Mouse (Mus musculus) forebrain, embryonic 15.5 days (tissue): ENCODE results near the gene Icmt. TPM values are rescaled to one million over a fixed set of nuclear protein-coding genes. Genes with fewer than 3 reads are reported as not detected.

ENCODE experiments used
- ATAC-seq: fragments of 200-750 bp; cut with Nextera tagmentation; replicated peaks from 2 replicates; pipeline ENCODE4 v1.8.0; 2017; ENCODE audit warnings: mild to moderate bottlenecking, moderate TSS enrichment, moderate library complexity
- H3K27ac ChIP-seq: fragments of 300-500 bp; sonication (generic); replicated peaks from 2 replicates; pipeline ENCODE4 v1.5.1; 2015; ENCODE audit warnings: mild to moderate bottlenecking, inconsistent platforms
- H3K27me3 ChIP-seq: fragments of 300-500 bp; sonication (generic); 2 replicates; pipeline ENCODE4 v1.6.1; 2015; ENCODE audit warnings: inconsistent platforms
- H3K36me3 ChIP-seq: fragments of 300-500 bp; sonication (generic); 2 replicates; pipeline ENCODE4 v1.6.1; 2015; ENCODE audit warnings: mild to moderate bottlenecking, inconsistent platforms
- H3K4me1 ChIP-seq: fragments of 300-500 bp; sonication (generic); 2 replicates; pipeline ENCODE4 v1.6.1; 2015; ENCODE audit warnings: inconsistent platforms
- H3K4me2 ChIP-seq: fragments of 300-500 bp; sonication (generic); replicated peaks from 2 replicates; pipeline ENCODE4 v1.6.1; 2015; ENCODE audit warnings: mild to moderate bottlenecking, inconsistent platforms
- H3K4me3 ChIP-seq: fragments of 300-500 bp; sonication (generic); 2 replicates; pipeline ENCODE4 v1.5.1; 2015; ENCODE audit warnings: mild to moderate bottlenecking, inconsistent platforms
- H3K9ac ChIP-seq: fragments of 300-500 bp; sonication (generic); replicated peaks from 2 replicates; pipeline ENCODE4 v1.6.1; 2015; ENCODE audit warnings: mild to moderate bottlenecking, inconsistent platforms
- H3K9me3 ChIP-seq: fragments of 300-500 bp; sonication (generic); 2 replicates; pipeline ENCODE4 v1.6.1; 2016; ENCODE audit warnings: inconsistent platforms
- WGBS: fragments of 180-500 bp; shearing (Covaris S2); methylation state at CpG from one replicate; pipeline ENCODE4 v1.1.7; 2015; ENCODE audit warnings: mixed read lengths; 5-methylcytosine and 5-hydroxymethylcytosine counted together
- polyA plus RNA-seq: library from polyadenylated mRNA; unstranded; fragments of >200 nt; fragmentation: Nextera tagmentation; extraction: Ambion mirVana; gene quantifications from 2 replicates; pipeline ENCODE4 v1.2.1, GENCODE M21; 2015

Gene Icmt
- polyA plus RNA-seq, 1 experiment from 2014 or later: 18.6 TPM

DNA sequence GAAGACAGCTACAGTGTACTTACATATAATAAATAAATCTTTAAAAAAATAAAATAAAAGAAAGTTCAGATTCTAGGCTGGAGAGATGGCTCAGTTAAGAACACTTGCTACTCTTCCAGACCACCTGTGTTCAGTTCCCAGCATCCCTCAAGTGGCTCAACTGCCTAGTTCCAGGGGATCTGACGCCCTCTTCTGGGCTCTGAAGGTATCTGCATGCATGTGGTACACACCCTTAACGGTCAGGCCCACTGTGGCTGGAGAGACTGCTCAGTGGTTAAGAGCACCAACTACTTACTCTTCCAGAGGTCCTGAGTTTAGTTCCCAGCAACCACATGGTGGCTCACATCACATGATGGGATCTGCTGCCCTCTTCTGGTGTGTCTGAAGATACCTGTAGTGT, 19.1 kb upstream of the Icmt start:
- H3K4me3 ChIP-seq: no peak overlapping the region
- no peak for ATAC-seq
- 71% methylated on average over 2 of the region's 2 CpGs for WGBS
- H3K9me3 ChIP-seq: no peaks in the 10 kb centered on the region
- H3K27ac ChIP-seq: no peak overlapping the region
- H3K4me2 ChIP-seq: no peak overlapping the region
- H3K27me3 ChIP-seq: peaks cover 53% of the 10 kb centered on the region
- H3K4me1 ChIP-seq: peaks cover 22% of the 10 kb centered on the region
- H3K9ac ChIP-seq: no peak overlapping the region
- no peaks in the 10 kb centered on the region for H3K36me3 ChIP-seq

DNA sequence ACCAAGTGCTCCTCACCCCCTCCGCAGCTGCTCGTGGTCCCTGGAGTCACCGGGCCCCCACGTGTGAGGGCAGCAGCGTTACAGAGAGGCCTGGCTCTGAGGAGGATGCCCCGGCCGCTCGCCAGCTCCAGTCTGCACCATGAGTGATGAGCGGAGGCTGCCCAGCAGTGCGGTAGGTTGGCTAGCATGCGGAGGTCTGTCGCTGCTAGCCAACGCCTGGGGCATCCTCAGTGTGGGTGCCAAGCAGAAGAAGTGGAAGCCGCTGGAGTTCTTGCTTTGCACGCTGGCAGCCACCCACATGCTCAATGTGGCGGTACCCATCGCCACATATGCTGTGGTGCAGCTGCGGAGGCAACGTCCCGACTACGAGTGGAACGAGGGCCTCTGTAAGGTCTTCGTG, 18.0 kb upstream of the Icmt start:
- WGBS: 82% methylated on average over 23 of the region's 23 CpGs
- no peak for ATAC-seq
- no peaks in the 10 kb centered on the region for H3K36me3 ChIP-seq
- H3K4me1 ChIP-seq: peaks cover 23% of the 10 kb centered on the region
- no peak overlapping the region for H3K4me2 ChIP-seq
- H3K27me3 ChIP-seq: peaks cover 62% of the 10 kb centered on the region
- H3K27ac ChIP-seq: no peak overlapping the region
- no peak overlapping the region for H3K9ac ChIP-seq
- H3K4me3 ChIP-seq: no peak overlapping the region
- no peaks in the 10 kb centered on the region for H3K9me3 ChIP-seq

DNA sequence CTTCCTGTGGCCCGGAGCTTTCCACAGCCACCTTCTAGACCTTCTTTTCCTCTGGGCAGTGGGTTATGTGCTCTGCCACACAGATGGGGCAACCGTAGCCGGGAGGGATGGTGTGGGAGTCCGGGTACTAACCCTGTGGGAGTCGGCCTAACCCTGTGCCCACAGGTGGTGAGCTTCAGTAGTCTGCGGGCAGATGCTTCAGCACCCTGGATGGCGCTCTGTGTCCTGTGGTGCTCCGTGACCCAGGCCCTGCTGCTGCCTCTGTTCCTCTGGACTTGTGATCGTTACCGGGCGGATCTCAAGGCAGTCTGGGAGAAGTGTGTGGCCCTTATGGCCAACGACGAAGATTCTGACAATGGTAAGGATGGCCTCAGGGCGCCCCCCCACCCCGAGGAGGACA, 15.4 kb upstream of the Icmt start:
- no peak overlapping the region for H3K4me3 ChIP-seq
- H3K4me1 ChIP-seq: peaks cover 18% of the 10 kb centered on the region
- no peaks in the 10 kb centered on the region for H3K9me3 ChIP-seq
- no peak overlapping the region for H3K27ac ChIP-seq
- H3K4me2 ChIP-seq: no peak overlapping the region
- WGBS: 47% methylated on average over 15 of the region's 15 CpGs
- no peak overlapping the region for H3K9ac ChIP-seq
- no peak for ATAC-seq
- H3K36me3 ChIP-seq: no peaks in the 10 kb centered on the region
- H3K27me3 ChIP-seq: peaks cover 68% of the 10 kb centered on the region

DNA sequence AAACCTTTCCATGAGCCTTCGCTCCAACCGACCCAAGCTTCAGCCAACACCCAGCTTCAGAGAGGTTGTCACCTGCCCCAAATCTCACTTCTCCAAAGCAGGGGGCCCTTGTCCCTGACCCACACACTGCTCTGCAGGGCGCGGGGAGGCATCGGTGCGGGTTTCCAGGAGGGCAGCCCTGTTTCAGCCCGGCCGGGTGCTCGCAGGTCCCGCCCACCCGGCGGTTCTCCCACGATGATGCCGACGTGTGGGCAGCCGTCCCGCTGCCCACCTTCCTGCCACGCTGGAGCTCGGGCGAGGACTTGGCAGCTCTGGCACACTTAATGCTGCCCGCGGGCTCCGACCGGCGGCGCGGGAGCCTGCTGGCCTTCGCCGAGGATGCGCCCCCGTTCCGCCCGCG, 14.3 kb upstream of the Icmt start:
- peaks cover 29% of the 10 kb centered on the region for H3K4me1 ChIP-seq
- H3K27me3 ChIP-seq: peaks cover 79% of the 10 kb centered on the region
- ATAC-seq: no peak; the same call in 1 of the 2 replicates
- peak overlapping the region; percentile 60 for H3K4me2 ChIP-seq
- H3K4me3 ChIP-seq: peak overlapping the region; percentile 38
- no peaks in the 10 kb centered on the region for H3K36me3 ChIP-seq
- WGBS: 15% methylated on average over 34 of the region's 34 CpGs
- no peak overlapping the region for H3K27ac ChIP-seq
- H3K9ac ChIP-seq: peak overlapping the region; percentile 37
- no peaks in the 10 kb centered on the region for H3K9me3 ChIP-seq

DNA sequence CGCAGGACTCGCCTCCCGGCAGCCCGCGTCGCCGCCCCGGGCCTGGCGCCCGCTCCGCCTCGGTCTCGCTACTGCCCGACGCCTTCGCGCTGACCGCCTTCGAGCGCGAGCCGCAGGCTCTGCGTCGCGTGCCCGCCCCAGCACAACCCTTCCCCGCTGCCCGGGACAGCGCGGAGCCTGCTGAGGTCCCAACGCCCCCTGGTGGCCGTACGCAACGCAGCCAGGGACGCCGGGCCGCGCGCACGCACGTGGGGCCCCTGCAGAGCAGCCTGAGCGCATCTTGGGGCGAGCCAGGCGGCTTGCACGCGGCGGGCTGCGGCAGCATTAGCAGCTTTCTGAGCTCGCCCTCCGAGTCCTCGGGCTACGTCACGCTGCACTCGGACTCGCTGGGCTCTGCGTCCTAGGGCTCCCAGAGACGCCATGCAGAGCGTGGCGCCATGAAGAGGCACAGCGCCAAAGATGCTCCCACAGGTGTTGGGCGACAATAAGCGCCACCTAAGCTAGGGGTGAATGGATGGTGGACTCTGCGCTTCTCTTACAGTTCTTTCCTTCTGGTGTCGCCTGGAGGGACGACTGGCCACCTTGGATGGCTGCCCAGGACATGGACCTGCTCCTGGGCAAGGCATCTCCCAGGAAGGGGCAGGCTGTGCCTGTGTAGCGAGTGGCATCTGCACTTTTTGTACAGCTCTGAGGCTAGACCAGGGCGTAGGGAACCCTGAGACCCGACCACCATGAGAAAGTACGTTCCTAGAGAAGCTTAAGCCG, 13.7 kb upstream of the Icmt start:
- Histone ChIP-seq H3K4me2 (peak overlapping the region; percentile 60), H3K9me3 (no peaks in the 10 kb centered on the region), H3K4me1 (peaks cover 35% of the 10 kb centered on the region), H3K9ac (peak overlapping the region; percentile 37), H3K27ac (no peak overlapping the region), H3K4me3 (peak overlapping the region; percentile 38), H3K27me3 (peaks cover 85% of the 10 kb centered on the region), H3K36me3 (no peaks in the 10 kb centered on the region)
- 5% methylated on average over 68 of the region's 70 CpGs for WGBS
- peak; percentile 83 for ATAC-seq

DNA sequence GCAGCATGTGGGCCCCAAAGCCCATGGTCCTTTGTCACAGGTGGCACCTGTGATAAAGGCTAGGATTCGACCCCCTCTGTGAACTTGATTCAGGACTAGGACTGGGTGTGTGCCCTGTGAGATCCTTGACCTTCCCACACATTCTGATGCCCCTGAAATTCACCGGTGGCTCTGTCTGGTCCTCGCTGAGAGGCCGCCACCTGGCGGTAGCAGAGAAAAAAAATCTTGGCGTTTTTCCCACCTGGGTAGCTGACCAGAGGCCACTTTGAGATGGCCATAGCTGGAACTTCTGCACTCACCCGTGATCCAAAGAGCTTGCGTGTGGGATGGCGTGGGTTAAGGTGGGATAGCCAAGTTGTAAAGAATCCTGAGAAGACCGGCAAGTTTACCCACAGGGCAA, 11.5 kb upstream of the Icmt start:
- no peak overlapping the region for H3K27ac ChIP-seq
- no peak for ATAC-seq
- no peak overlapping the region for H3K4me2 ChIP-seq
- H3K4me3 ChIP-seq: no peak overlapping the region
- H3K9ac ChIP-seq: no peak overlapping the region
- no peaks in the 10 kb centered on the region for H3K36me3 ChIP-seq
- peaks cover 44% of the 10 kb centered on the region for H3K4me1 ChIP-seq
- H3K9me3 ChIP-seq: no peaks in the 10 kb centered on the region
- H3K27me3 ChIP-seq: peaks cover 90% of the 10 kb centered on the region
- 3% methylated on average over 10 of the region's 10 CpGs for WGBS

DNA sequence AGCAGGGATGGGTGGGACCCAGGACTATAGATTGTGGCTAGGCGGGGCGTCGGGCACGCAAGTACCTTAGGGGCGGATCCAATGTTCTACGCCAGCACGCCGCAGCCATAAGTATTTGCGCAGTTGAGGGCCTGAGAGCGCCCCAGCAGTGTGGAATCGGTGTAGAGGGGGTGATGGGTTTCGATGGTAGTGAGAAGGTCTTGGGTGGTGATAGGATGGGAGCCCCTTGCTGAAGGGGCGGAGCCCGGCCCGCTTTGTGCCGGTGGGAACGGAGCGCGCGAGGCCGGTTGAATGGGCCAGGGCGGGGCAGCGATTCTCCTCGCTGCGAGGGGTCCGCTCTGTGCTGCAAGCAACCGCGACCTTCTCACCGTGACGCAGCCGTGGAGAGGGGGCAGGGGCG, 10.8 kb upstream of the Icmt start:
- Histone ChIP-seq H3K9me3 (no peaks in the 10 kb centered on the region), H3K4me3 (peak overlapping the region; percentile 42), H3K4me2 (peak overlapping the region; percentile 65), H3K27ac (no peak overlapping the region), H3K27me3 (peaks cover 90% of the 10 kb centered on the region), H3K9ac (peak overlapping the region; percentile 43), H3K36me3 (no peaks in the 10 kb centered on the region), H3K4me1 (peaks cover 51% of the 10 kb centered on the region)
- ATAC-seq: peak; percentile 9; the same call in 1 of the 2 replicates
- WGBS: under 1% methylated on average over 32 of the region's 32 CpGs

DNA sequence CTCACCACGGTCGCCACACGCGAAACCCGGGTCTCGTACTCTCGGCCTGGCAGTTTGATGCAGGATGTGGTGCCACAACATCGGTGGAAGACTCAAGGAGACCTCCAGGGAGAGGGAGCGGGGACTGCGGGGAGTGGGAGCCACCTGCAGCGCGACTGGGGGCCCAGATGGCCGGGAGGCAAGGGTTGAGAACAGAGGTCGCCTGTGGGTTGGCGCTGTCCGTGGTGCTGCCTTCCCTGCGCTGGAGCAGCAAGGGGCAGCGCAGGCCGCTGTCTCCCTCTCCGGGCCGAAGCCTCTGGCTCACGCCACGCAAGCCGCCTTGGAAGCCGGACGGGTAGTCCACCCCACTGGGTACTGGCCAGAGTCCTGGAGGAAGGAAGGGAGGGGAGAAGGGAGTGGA, 10.1 kb upstream of the Icmt start:
- Histone ChIP-seq H3K4me1 (peaks cover 51% of the 10 kb centered on the region), H3K27ac (no peak overlapping the region), H3K36me3 (no peaks in the 10 kb centered on the region), H3K9ac (peak overlapping the region; percentile 43; the same call in 1 of the 2 replicates), H3K4me2 (peak overlapping the region; percentile 65), H3K4me3 (peak overlapping the region; percentile 42), H3K9me3 (no peaks in the 10 kb centered on the region), H3K27me3 (peaks cover 90% of the 10 kb centered on the region)
- WGBS: 3% methylated on average over 26 of the region's 26 CpGs
- no peak for ATAC-seq

DNA sequence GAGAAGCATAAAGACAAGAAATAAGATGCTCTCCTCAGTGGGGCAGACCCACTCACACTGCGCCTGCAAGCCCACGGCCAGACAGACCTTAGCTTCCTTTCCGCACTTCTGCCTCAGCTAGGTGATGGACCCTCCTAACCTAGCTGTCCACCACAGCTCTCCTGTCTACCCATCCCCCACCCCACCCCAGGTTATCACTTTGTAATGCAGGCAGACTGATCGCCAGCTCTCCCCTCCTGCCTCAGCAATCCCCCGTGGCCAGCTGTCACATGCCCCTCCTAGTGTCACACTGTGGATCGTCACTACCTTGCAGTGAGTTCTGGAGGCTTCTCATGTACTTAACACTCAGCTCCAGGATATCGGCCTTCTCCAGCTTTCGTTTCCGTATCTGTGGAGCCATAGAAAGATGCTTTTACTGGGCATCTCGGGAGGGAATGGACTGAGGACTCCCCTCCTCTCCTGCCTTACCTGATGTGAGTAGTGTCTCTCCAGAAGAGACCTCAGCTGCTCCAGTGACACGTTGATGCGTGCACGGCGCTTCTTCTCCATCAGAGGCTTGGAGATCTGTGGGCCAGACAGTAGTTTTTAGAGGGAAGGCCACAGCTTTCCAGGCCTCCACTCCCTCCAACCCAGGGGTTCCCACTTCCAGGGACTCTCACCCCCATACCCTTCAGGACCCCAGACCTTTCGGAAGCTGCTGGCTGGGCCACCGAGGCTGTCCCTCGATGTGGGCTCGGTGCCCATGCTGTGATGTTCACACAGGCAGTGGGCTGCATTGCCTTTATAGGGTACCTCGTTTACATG, 9.5 kb upstream of the Icmt start:
- H3K27ac ChIP-seq: no peak overlapping the region
- ATAC-seq: no peak
- H3K4me1 ChIP-seq: peaks cover 51% of the 10 kb centered on the region
- H3K27me3 ChIP-seq: peaks cover 90% of the 10 kb centered on the region
- no peak overlapping the region for H3K4me3 ChIP-seq
- no peak overlapping the region for H3K9ac ChIP-seq
- peak overlapping the region; percentile 65 for H3K4me2 ChIP-seq
- H3K36me3 ChIP-seq: no peaks in the 10 kb centered on the region
- WGBS: 8% methylated on average over 19 of the region's 19 CpGs
- no peaks in the 10 kb centered on the region for H3K9me3 ChIP-seq

DNA sequence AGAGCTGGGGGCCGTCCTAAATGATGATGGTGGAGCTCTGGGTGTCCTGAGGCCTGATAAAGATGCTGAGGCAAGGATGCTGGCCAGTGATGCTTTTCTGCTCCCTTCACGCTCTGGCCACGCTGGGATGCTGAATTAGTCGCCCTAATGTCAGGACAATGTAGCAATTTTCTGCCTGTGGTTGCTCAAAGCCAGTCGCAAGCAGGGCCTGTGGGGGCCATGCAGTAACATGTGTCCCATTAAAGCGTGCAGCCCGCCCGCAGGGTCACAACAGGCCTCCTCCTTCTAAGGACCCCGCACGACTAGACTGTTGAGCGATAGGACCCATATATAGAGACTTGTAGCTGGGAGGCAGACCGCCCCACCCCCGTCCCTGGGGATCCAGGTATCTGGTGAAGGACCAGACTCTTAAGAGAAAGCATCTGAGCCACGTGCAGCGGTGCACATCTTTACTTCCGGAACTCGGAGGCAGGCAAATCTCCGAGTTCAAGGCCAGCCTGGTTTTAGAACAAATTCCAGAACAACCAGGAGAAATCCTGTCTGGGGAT, 8.6 kb upstream of the Icmt start:
- Histone ChIP-seq H3K4me2 (no peak overlapping the region), H3K36me3 (no peaks in the 10 kb centered on the region), H3K4me3 (no peak overlapping the region), H3K4me1 (peaks cover 42% of the 10 kb centered on the region), H3K27ac (no peak overlapping the region), H3K27me3 (peaks cover 90% of the 10 kb centered on the region), H3K9me3 (no peaks in the 10 kb centered on the region), H3K9ac (no peak overlapping the region)
- 37% methylated on average over 18 of the region's 18 CpGs for WGBS
- ATAC-seq: no peak

DNA sequence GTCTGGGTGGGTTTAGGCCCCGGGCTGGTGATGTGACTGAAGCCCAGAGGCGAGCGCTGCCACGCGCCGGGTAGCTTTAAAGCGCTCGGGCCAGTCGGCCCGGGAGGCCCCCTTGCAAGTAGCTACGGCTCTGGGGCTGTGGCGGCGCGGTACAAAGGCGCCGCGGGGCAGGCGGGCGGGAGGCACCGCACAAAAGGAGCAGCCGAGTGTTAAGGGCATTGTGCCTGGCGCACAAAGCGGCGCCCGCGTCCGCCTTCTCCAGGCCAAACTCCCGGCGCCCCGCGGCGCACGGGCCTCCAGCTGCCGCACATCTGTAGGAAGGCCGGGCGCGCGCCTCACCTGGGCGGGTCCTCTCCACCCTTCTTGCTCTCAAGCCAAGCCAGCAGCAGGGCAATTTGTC, 6.6 kb upstream of the Icmt start:
- WGBS: under 1% methylated on average over 39 of the region's 39 CpGs
- H3K4me1 ChIP-seq: peaks cover 40% of the 10 kb centered on the region

DNA sequence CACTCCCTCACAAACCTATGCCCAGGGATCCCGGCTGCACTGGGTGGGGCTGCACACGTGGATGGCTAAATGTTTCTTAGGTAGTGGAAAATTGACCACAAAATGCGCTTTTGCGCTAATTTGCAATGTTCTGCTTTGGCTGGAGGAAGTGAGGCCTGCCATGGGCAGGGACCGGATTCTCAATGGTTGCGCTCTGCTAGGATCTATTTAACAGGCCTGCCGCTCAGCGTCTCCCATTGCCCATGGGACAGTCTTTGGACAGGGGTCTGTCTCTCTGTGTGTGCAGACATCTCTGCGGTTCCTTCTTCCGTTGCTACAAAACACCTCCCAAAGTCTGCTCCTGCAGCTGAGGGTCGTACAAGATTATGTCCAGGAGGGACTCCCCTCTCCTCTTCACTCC, 6.0 kb upstream of the Icmt start:
- WGBS: 2% methylated on average over 11 of the region's 11 CpGs
- ATAC-seq: no peak
- no peaks in the 10 kb centered on the region for H3K9me3 ChIP-seq
- no peak overlapping the region for H3K9ac ChIP-seq
- peaks cover 39% of the 10 kb centered on the region for H3K4me1 ChIP-seq
- no peak overlapping the region for H3K4me2 ChIP-seq
- H3K36me3 ChIP-seq: no peaks in the 10 kb centered on the region
- no peak overlapping the region for H3K27ac ChIP-seq
- peak overlapping the region; percentile 36; the same call in 1 of the 2 replicates for H3K4me3 ChIP-seq
- H3K27me3 ChIP-seq: peaks cover 89% of the 10 kb centered on the region

More for the DNA sequence above, 6.6 kb upstream of the Icmt start:
- peak overlapping the region; percentile 41 for H3K9ac ChIP-seq
- H3K27ac ChIP-seq: no peak overlapping the region
- H3K4me3 ChIP-seq: peak overlapping the region; percentile 36
- no peaks in the 10 kb centered on the region for H3K9me3 ChIP-seq
- H3K36me3 ChIP-seq: no peaks in the 10 kb centered on the region
- peaks cover 89% of the 10 kb centered on the region for H3K27me3 ChIP-seq
- peak overlapping the region; percentile 58 for H3K4me2 ChIP-seq
- peak; percentile 38 for ATAC-seq
